Mouse (Mus musculus) spleen, postnatal 36 days (tissue): ENCODE data around the gene Olfr191.
"Not testable (repeated sequence)": the region's sequence is repeated elsewhere in the genome, so short reads cannot be mapped to it uniquely, and the experiment has no call there.

ENCODE experiments used
- DNase-seq, 2 experiments: peaks; one replicate each; pipeline ENCODE4 v3.0.0; 2022; ENCODE audit warnings: low spot score in 2 of 2, mixed read lengths in 1 of 2

Gene Olfr191

GRCm38 (mm10) chr16:59089722-59090121 lies at the start of gene Olfr191:
TSS of gene Olfr191 (minus strand) at chr16:59089822.
- DNase-seq = not testable (repeated sequence)

- DNase-seq = no peak
Observed at GRCm38 (mm10) chr16:59130740-59131139, 41.1 kb upstream of the Olfr191 start.

GRCm38 (mm10) chr16:59120969-59121368 lies 31.3 kb upstream of the Olfr191 start, which contains the start of gene Olfr194:
TSS of gene Olfr194 (minus strand) at chr16:59121069.
- DNase-seq = no peak

- no peak for DNase-seq
Observed at GRCm38 (mm10) chr16:59111781-59112180, 22.2 kb upstream of the Olfr191 start, which contains the start of gene Olfr193. TSS of gene Olfr193 (minus strand) at chr16:59111881.

- not testable (repeated sequence) for DNase-seq
Observed at GRCm38 (mm10) chr16:59108522-59108921, 18.9 kb upstream of the Olfr191 start.

- no peak for DNase-seq
Observed at GRCm38 (mm10) chr16:59105312-59105711, 15.7 kb upstream of the Olfr191 start.

GRCm38 (mm10) chr16:59081113-59081512 lies 8.5 kb downstream of the Olfr191 start:
- not testable (repeated sequence) for DNase-seq

GRCm38 (mm10) chr16:59077905-59078304 lies 11.7 kb downstream of the Olfr191 start, which contains the start of gene Olfr190:
TSS of gene Olfr190 (minus strand) at chr16:59078005.
- no peak for DNase-seq

GRCm38 (mm10) chr16:59073520-59073919 lies 16.1 kb downstream of the Olfr191 start:
- DNase-seq = no peak

- no peak for DNase-seq
Observed at GRCm38 (mm10) chr16:59071755-59072154, 17.9 kb downstream of the Olfr191 start.

- DNase-seq = not testable (repeated sequence)
Observed at GRCm38 (mm10) chr16:59062411-59062810, 27.2 kb downstream of the Olfr191 start.

- not testable (repeated sequence) for DNase-seq
Observed at GRCm38 (mm10) chr16:59049286-59049685, 40.3 kb downstream of the Olfr191 start.

GRCm38 (mm10) chr16:59048860-59049259 lies 40.8 kb downstream of the Olfr191 start:
- DNase-seq = no peak

GRCm38 (mm10) chr16:59047579-59047978 lies 42.0 kb downstream of the Olfr191 start:
- DNase-seq = no peak

GRCm38 (mm10) chr16:59045835-59046234 lies 43.8 kb downstream of the Olfr191 start:
- no peak for DNase-seq

GRCm38 (mm10) chr16:59039710-59040109 lies 49.9 kb downstream of the Olfr191 start, which contains the start of gene Olfr187:
TSS of gene Olfr187 (minus strand) at chr16:59039767.
- no peak for DNase-seq
